Mouse (Mus musculus): ENCODE results near the gene Cbl. TPM values are rescaled to one million over a fixed set of nuclear protein-coding genes. Genes with fewer than 3 reads are reported as not detected.

Gene Cbl
- total and polyA plus RNA-seq, 3 experiments, result 20.3 to 137 (median 25.5) TPM

- Histone ChIP-seq H3K36me3 (replicated peaks) (peaks cover 91% of the 10 kb centered on the region), H3K4me1 (ENCODE audit: insufficient read depth, low read depth, low read length) (peaks cover 44% of the 10 kb centered on the region), H3K27me3 (ENCODE audit: insufficient read depth, low read length) (no peaks in the 10 kb centered on the region), H3K9me3 (replicated peaks) (no peaks in the 10 kb centered on the region), H3K4me3 (ENCODE audit: low read depth, low read length) (no peak overlapping the region)
- TF ChIP-seq TAL1 (conservative IDR thresholded peaks at IDR 0.05; ENCODE audit: low read depth, low read length) (no peak), POLR2AphosphoS5 (IDR thresholded peaks at IDR 0.05; ENCODE audit: insufficient replicate concordance, low read depth, low read length) (no peak), GATA1 (IDR thresholded peaks at IDR 0.05; ENCODE audit: borderline replicate concordance, low read length) (no peak), CTCF (IDR thresholded peaks at IDR 0.05; ENCODE audit: low read depth, low read length) (no peak)
- DNase-seq (ENCODE audit: low spot score), result no peak
- ATAC-seq (ENCODE audit: extremely low read depth, insufficient number of reproducible peaks, low FRiP score, poor library complexity, severe bottlenecking), result no peak
Measured at GRCm38 (mm10) chr9:44106596-44106995, 127.3 kb downstream of the Cbl start.

GRCm38 (mm10) chr9:44106182-44106581 lies 127.7 kb downstream of the Cbl start:
- H3K9me3 ChIP-seq (replicated peaks), result no peaks in the 10 kb centered on the region
- H3K4me1 ChIP-seq (ENCODE audit: insufficient read depth, low read depth, low read length), result peaks cover 43% of the 10 kb centered on the region
- ATAC-seq (ENCODE audit: extremely low read depth, insufficient number of reproducible peaks, low FRiP score, poor library complexity, severe bottlenecking), result no peak
- H3K27me3 ChIP-seq (ENCODE audit: insufficient read depth, low read length), result no peaks in the 10 kb centered on the region
- H3K4me3 ChIP-seq (ENCODE audit: low read depth, low read length), result no peak overlapping the region
- no peak for DNase-seq (ENCODE audit: low spot score)
- H3K36me3 ChIP-seq (replicated peaks), result peaks cover 95% of the 10 kb centered on the region
- TF ChIP-seq CTCF (IDR thresholded peaks at IDR 0.05; ENCODE audit: low read depth, low read length) (no peak), GATA1 (IDR thresholded peaks at IDR 0.05; ENCODE audit: borderline replicate concordance, low read length) (no peak), GATA2 (IDR thresholded peaks at IDR 0.05; ENCODE audit: borderline replicate concordance, low read depth, low read length) (no peak), POLR2AphosphoS5 (IDR thresholded peaks at IDR 0.05; ENCODE audit: insufficient replicate concordance, low read depth, low read length) (no peak), TAL1 (conservative IDR thresholded peaks at IDR 0.05; ENCODE audit: low read depth, low read length) (no peak)

GRCm38 (mm10) chr9:44105781-44106180 lies 128.1 kb downstream of the Cbl start:
- Histone ChIP-seq H3K9me3 (replicated peaks) (no peaks in the 10 kb centered on the region), H3K27me3 (ENCODE audit: insufficient read depth, low read length) (no peaks in the 10 kb centered on the region), H3K4me3 (ENCODE audit: low read depth, low read length) (no peak overlapping the region), H3K4me1 (ENCODE audit: insufficient read depth, low read depth, low read length) (peaks cover 43% of the 10 kb centered on the region), H3K36me3 (replicated peaks) (peaks cover 95% of the 10 kb centered on the region)
- TF ChIP-seq TAL1 (conservative IDR thresholded peaks at IDR 0.05; ENCODE audit: low read depth, low read length) (no peak), CTCF (IDR thresholded peaks at IDR 0.05; ENCODE audit: low read depth, low read length) (no peak), GATA2 (IDR thresholded peaks at IDR 0.05; ENCODE audit: borderline replicate concordance, low read depth, low read length) (no peak), POLR2AphosphoS5 (IDR thresholded peaks at IDR 0.05; ENCODE audit: insufficient replicate concordance, low read depth, low read length) (no peak), GATA1 (IDR thresholded peaks at IDR 0.05; ENCODE audit: borderline replicate concordance, low read length) (no peak)
- DNase-seq (ENCODE audit: low spot score) (no peak), ATAC-seq (ENCODE audit: extremely low read depth, insufficient number of reproducible peaks, low FRiP score, poor library complexity, severe bottlenecking) (no peak)

- Histone ChIP-seq H3K4me3 (ENCODE audit: low read depth, low read length) (no peak overlapping the region), H3K36me3 (replicated peaks) (peaks cover 92% of the 10 kb centered on the region), H3K4me1 (ENCODE audit: insufficient read depth, low read depth, low read length) (peaks cover 36% of the 10 kb centered on the region), H3K27me3 (ENCODE audit: insufficient read depth, low read length) (no peaks in the 10 kb centered on the region), H3K9me3 (replicated peaks) (no peaks in the 10 kb centered on the region)
- DNase-seq (ENCODE audit: low spot score) (no peak), ATAC-seq (ENCODE audit: extremely low read depth, insufficient number of reproducible peaks, low FRiP score, poor library complexity, severe bottlenecking) (no peak)
- TF ChIP-seq GATA2 (IDR thresholded peaks at IDR 0.05; ENCODE audit: borderline replicate concordance, low read depth, low read length) (no peak), CTCF (IDR thresholded peaks at IDR 0.05; ENCODE audit: low read depth, low read length) (no peak), GATA1 (IDR thresholded peaks at IDR 0.05; ENCODE audit: borderline replicate concordance, low read length) (no peak), POLR2AphosphoS5 (IDR thresholded peaks at IDR 0.05; ENCODE audit: insufficient replicate concordance, low read depth, low read length) (no peak), TAL1 (conservative IDR thresholded peaks at IDR 0.05; ENCODE audit: low read depth, low read length) (no peak)
Measured at GRCm38 (mm10) chr9:44104881-44105280, 129.0 kb downstream of the Cbl start.

GRCm38 (mm10) chr9:44101490-44101889 lies 132.4 kb downstream of the Cbl start, which contains the start of gene Mfrp:
Gene Mfrp (plus strand): TSS chr9:44101729.
- Histone ChIP-seq H3K36me3 (replicated peaks) (peaks cover 73% of the 10 kb centered on the region), H3K27me3 (ENCODE audit: insufficient read depth, low read length) (no peaks in the 10 kb centered on the region), H3K4me3 (ENCODE audit: low read depth, low read length) (no peak within 1 kb of the TSS), H3K4me1 (ENCODE audit: insufficient read depth, low read depth, low read length) (peaks cover 5% of the 10 kb centered on the region), H3K9me3 (replicated peaks) (no peaks in the 10 kb centered on the region)
- DNase-seq (ENCODE audit: low spot score) (no peak), ATAC-seq (ENCODE audit: extremely low read depth, insufficient number of reproducible peaks, low FRiP score, poor library complexity, severe bottlenecking) (no peak)
- TF ChIP-seq GATA2 (IDR thresholded peaks at IDR 0.05; ENCODE audit: borderline replicate concordance, low read depth, low read length), result no peak

GRCm38 (mm10) chr9:44096536-44096935 lies 137.3 kb downstream of the Cbl start:
- no peaks in the 10 kb centered on the region for H3K9me3 ChIP-seq (replicated peaks)
- DNase-seq (ENCODE audit: low spot score) (no peak), ATAC-seq (ENCODE audit: extremely low read depth, insufficient number of reproducible peaks, low FRiP score, poor library complexity, severe bottlenecking) (no peak)
- peaks cover 59% of the 10 kb centered on the region for H3K36me3 ChIP-seq (replicated peaks)
- H3K27me3 ChIP-seq (ENCODE audit: insufficient read depth, low read length), result no peaks in the 10 kb centered on the region
- H3K4me3 ChIP-seq (ENCODE audit: low read depth, low read length), result no peak overlapping the region
- H3K4me1 ChIP-seq (ENCODE audit: insufficient read depth, low read depth, low read length), result peaks cover 14% of the 10 kb centered on the region
- TF ChIP-seq GATA1 (IDR thresholded peaks at IDR 0.05; ENCODE audit: borderline replicate concordance, low read length) (no peak), TAL1 (conservative IDR thresholded peaks at IDR 0.05; ENCODE audit: low read depth, low read length) (no peak), GATA2 (IDR thresholded peaks at IDR 0.05; ENCODE audit: borderline replicate concordance, low read depth, low read length) (no peak), POLR2AphosphoS5 (IDR thresholded peaks at IDR 0.05; ENCODE audit: insufficient replicate concordance, low read depth, low read length) (no peak), CTCF (IDR thresholded peaks at IDR 0.05; ENCODE audit: low read depth, low read length) (no peak)

GRCm38 (mm10) chr9:44095781-44096180 lies 138.1 kb downstream of the Cbl start:
- H3K27me3 ChIP-seq (ENCODE audit: insufficient read depth, low read length), result no peaks in the 10 kb centered on the region
- no peak for DNase-seq (ENCODE audit: low spot score)
- no peaks in the 10 kb centered on the region for H3K9me3 ChIP-seq (replicated peaks)
- TF ChIP-seq POLR2AphosphoS5 (IDR thresholded peaks at IDR 0.05; ENCODE audit: insufficient replicate concordance, low read depth, low read length), result no peak
- no peak for TF ChIP-seq GATA2 (IDR thresholded peaks at IDR 0.05; ENCODE audit: borderline replicate concordance, low read depth, low read length)
- TF ChIP-seq TAL1 (conservative IDR thresholded peaks at IDR 0.05; ENCODE audit: low read depth, low read length), result no peak
- no peak for TF ChIP-seq GATA1 (IDR thresholded peaks at IDR 0.05; ENCODE audit: borderline replicate concordance, low read length)
- TF ChIP-seq CTCF (IDR thresholded peaks at IDR 0.05; ENCODE audit: low read depth, low read length), result no peak
- H3K36me3 ChIP-seq (replicated peaks), result peaks cover 61% of the 10 kb centered on the region
- no peak overlapping the region for H3K4me3 ChIP-seq (ENCODE audit: low read depth, low read length)
- H3K4me1 ChIP-seq (ENCODE audit: insufficient read depth, low read depth, low read length), result peaks cover 14% of the 10 kb centered on the region
- ATAC-seq (ENCODE audit: extremely low read depth, insufficient number of reproducible peaks, low FRiP score, poor library complexity, severe bottlenecking), result no peak
